Mouse (Mus musculus) neural tube, embryonic 12.5 days (tissue): ENCODE data around the gene Scrn3. TPM values are rescaled to one million over a fixed set of nuclear protein-coding genes. Genes with fewer than 3 reads are reported as not detected.

Experiments used
- ATAC-seq: fragments of 200-750 bp; cut with Nextera tagmentation; 2 replicates; pipeline ENCODE4 v1.8.0; 2017; ENCODE audit warnings: low read depth, mild to moderate bottlenecking, moderate TSS enrichment, moderate library complexity; ENCODE audit not compliant: low FRiP score
- H3K27ac ChIP-seq: fragments of 300-500 bp; sonication (generic); 2 replicates; pipeline ENCODE4 v1.5.1; 2016
- H3K27me3 ChIP-seq: fragments of 300-500 bp; sonication (generic); replicated peaks from 2 replicates; pipeline ENCODE4 v1.6.1; 2016; ENCODE audit warnings: mild to moderate bottlenecking
- H3K36me3 ChIP-seq: fragments of 300-500 bp; sonication (generic); 2 replicates; pipeline ENCODE4 v1.6.1; 2016; ENCODE audit warnings: mild to moderate bottlenecking
- H3K4me1 ChIP-seq: fragments of 300-500 bp; sonication (generic); 2 replicates; pipeline ENCODE4 v1.6.1; 2016
- H3K4me2 ChIP-seq: fragments of 300-500 bp; sonication (generic); replicated peaks from 2 replicates; pipeline ENCODE4 v1.6.1; 2016; ENCODE audit warnings: mild to moderate bottlenecking
- H3K4me3 ChIP-seq: fragments of 300-500 bp; sonication (generic); 2 replicates; pipeline ENCODE4 v1.5.1; 2016
- H3K9ac ChIP-seq: fragments of 300-500 bp; sonication (generic); 2 replicates; pipeline ENCODE4 v1.6.1; 2016; ENCODE audit warnings: mild to moderate bottlenecking
- H3K9me3 ChIP-seq: fragments of 300-500 bp; sonication (generic); 2 replicates; pipeline ENCODE4 v1.6.1; 2016; ENCODE audit warnings: mild to moderate bottlenecking
- WGBS: fragments of 180-500 bp; shearing (Covaris S2); methylation state at CpG from one replicate; pipeline ENCODE4 v1.1.7; 2016; 5-methylcytosine and 5-hydroxymethylcytosine counted together
- polyA plus RNA-seq: library from polyadenylated mRNA; unstranded; fragments of >200 nt; fragmentation: Nextera tagmentation; extraction: Ambion mirVana; gene quantifications from 2 replicates; pipeline ENCODE4 v1.2.1, GENCODE M21; 2016

Scrn3 gene
- polyA plus RNA-seq, 1 experiment from 2014 or later, result 12.3 TPM

- H3K4me2 ChIP-seq, result no peak overlapping the region
- ATAC-seq, result no peak
- no peak overlapping the region for H3K27ac ChIP-seq
- H3K36me3 ChIP-seq, result no peaks in the 10 kb centered on the region
- no peaks in the 10 kb centered on the region for H3K27me3 ChIP-seq
- no peak overlapping the region for H3K9ac ChIP-seq
- no peak overlapping the region for H3K4me3 ChIP-seq
- H3K4me1 ChIP-seq, result peaks cover 4% of the 10 kb centered on the region; the same call in 1 of the 2 replicates
- WGBS, result 84% methylated on average over 4 of the region's 4 CpGs
- H3K9me3 ChIP-seq, result no peaks in the 10 kb centered on the region
Observed at GRCm38 (mm10) chr2:73345204-73345603, 32.8 kb downstream of the Scrn3 start.

- no peak for ATAC-seq
- Histone ChIP-seq H3K27me3 (no peaks in the 10 kb centered on the region), H3K36me3 (no peaks in the 10 kb centered on the region), H3K4me1 (peaks cover 4% of the 10 kb centered on the region; the same call in 1 of the 2 replicates), H3K4me2 (no peak overlapping the region), H3K27ac (no peak overlapping the region), H3K9ac (no peak overlapping the region), H3K9me3 (no peaks in the 10 kb centered on the region), H3K4me3 (no peak overlapping the region)
- 63% methylated on average over 13 of the region's 13 CpGs for WGBS
Observed at GRCm38 (mm10) chr2:73346345-73347086, 34.1 kb downstream of the Scrn3 start.

- peaks cover 4% of the 10 kb centered on the region; the same call in 1 of the 2 replicates for H3K4me1 ChIP-seq
- no peak for ATAC-seq
- H3K4me2 ChIP-seq, result no peak overlapping the region
- no peak overlapping the region for H3K9ac ChIP-seq
- no peak overlapping the region for H3K27ac ChIP-seq
- H3K27me3 ChIP-seq, result no peaks in the 10 kb centered on the region
- H3K4me3 ChIP-seq, result no peak overlapping the region
- WGBS, result 69% methylated on average over 6 of the region's 6 CpGs
- H3K36me3 ChIP-seq, result no peaks in the 10 kb centered on the region
- H3K9me3 ChIP-seq, result no peaks in the 10 kb centered on the region
Observed at GRCm38 (mm10) chr2:73347136-73347535, 34.7 kb downstream of the Scrn3 start.

DNA sequence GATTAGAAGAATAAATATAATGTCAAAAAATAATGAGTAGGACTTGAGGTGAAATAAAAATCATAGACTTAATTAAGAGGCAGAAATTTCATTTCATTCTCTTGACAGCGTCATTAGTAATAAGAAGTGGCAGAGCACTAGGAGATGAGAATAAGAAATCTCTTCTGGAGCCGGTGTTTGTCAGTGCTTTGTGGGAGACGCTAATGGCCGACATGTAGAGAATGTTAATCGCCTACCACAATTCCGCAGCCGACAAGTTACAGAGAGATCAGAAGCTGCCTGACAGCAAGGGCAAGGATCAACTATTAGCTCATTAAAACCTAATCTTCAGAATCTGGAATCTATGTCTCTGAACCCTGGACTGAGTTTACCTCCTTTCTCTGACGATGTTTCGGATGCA, 35.4 kb downstream of the Scrn3 start:
- no peak overlapping the region for H3K27ac ChIP-seq

DNA sequence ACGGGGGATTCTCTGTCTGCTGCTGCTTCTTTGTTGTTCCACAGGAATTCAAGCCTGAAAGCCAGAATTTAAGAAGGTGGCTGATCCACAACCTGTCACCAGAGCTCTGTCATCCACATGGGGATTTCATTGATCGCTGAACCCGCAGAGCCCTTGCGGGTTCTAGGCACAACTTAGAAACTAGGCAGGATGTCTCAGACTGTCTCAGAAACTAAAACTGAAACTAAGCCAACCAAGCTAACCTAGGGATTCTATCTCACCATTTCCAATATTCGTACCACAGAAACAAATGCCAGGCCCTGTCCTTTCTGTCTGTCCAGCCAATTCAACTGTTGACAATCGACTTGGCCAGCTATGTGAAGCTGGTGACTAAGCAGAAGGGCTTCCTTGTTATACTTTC, 35.8 kb downstream of the Scrn3 start:
- Histone ChIP-seq H3K9me3 (no peaks in the 10 kb centered on the region), H3K9ac (no peak overlapping the region), H3K36me3 (no peaks in the 10 kb centered on the region), H3K27me3 (no peaks in the 10 kb centered on the region), H3K4me3 (no peak overlapping the region), H3K4me1 (peaks cover 4% of the 10 kb centered on the region; the same call in 1 of the 2 replicates), H3K4me2 (no peak overlapping the region), H3K27ac (no peak overlapping the region)
- 90% methylated on average over 6 of the region's 6 CpGs for WGBS
- no peak for ATAC-seq

More for the DNA sequence above, 35.4 kb downstream of the Scrn3 start:
- no peak for ATAC-seq
- Histone ChIP-seq H3K9me3 (no peaks in the 10 kb centered on the region), H3K27me3 (no peaks in the 10 kb centered on the region), H3K36me3 (no peaks in the 10 kb centered on the region), H3K9ac (no peak overlapping the region), H3K4me3 (no peak overlapping the region), H3K4me1 (peaks cover 4% of the 10 kb centered on the region; the same call in 1 of the 2 replicates), H3K4me2 (no peak overlapping the region)
- WGBS, result 76% methylated on average over 9 of the region's 9 CpGs

- Histone ChIP-seq H3K9ac (no peak overlapping the region), H3K27ac (no peak overlapping the region), H3K9me3 (no peaks in the 10 kb centered on the region), H3K36me3 (no peaks in the 10 kb centered on the region), H3K4me1 (peaks cover 4% of the 10 kb centered on the region; the same call in 1 of the 2 replicates), H3K4me3 (no peak overlapping the region), H3K27me3 (no peaks in the 10 kb centered on the region), H3K4me2 (no peak overlapping the region)
- WGBS, result 70% methylated on average over 5 of the region's 5 CpGs
- ATAC-seq, result no peak
Observed at GRCm38 (mm10) chr2:73351496-73351895, 39.1 kb downstream of the Scrn3 start.

DNA sequence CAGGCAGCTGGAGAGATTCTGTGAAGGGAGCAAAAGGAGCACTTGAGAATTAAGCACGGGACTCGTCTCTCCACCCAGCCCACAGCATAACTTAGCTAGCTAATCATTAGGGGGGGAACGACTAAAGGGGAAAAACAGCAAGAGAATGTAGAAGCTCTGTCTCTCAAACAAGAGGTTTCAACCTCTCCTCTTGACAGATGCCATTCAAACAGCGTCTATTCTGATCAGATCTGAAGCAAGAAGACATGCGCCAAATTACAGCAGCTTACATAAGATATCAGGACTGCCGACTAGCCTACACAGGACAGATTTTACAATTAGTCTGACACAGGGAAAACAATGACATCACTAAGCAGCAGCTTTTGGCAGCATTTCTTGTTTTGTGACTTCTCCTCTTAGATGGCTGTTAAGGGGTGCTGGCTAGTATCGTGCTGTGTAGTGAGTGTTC, 39.5 kb downstream of the Scrn3 start:
- no peak overlapping the region for H3K27ac ChIP-seq
- no peaks in the 10 kb centered on the region for H3K27me3 ChIP-seq

DNA sequence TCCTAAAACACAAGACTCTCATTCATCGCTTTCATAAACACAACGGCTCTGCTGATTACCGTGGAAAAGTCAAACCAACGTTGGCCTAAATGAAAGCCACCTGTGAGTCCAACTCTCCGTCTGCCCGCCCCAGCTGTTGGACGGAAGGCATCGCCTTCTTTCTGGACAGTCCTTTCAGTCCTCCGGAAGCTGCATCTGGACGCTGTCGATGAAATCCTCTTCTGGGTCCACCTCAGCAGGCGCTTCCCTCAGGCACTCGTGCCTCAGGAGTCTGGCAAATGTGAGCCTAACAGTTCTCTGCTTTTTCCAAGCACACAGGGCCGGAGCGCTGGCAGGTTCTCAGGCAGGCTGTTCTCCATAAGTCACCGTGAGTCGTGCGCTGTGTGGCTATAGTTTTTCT, 44.6 kb downstream of the Scrn3 start:
- Histone ChIP-seq H3K27me3 (no peaks in the 10 kb centered on the region), H3K27ac (no peak overlapping the region), H3K9ac (no peak overlapping the region), H3K9me3 (no peaks in the 10 kb centered on the region), H3K4me2 (no peak overlapping the region), H3K36me3 (no peaks in the 10 kb centered on the region), H3K4me1 (no peaks in the 10 kb centered on the region), H3K4me3 (no peak overlapping the region)
- 77% methylated on average over 18 of the region's 18 CpGs for WGBS
- ATAC-seq, result no peak

More for the DNA sequence above, 39.5 kb downstream of the Scrn3 start:
- H3K9ac ChIP-seq, result no peak overlapping the region
- H3K9me3 ChIP-seq, result no peaks in the 10 kb centered on the region
- no peak overlapping the region for H3K4me2 ChIP-seq
- no peaks in the 10 kb centered on the region for H3K36me3 ChIP-seq
- peaks cover 4% of the 10 kb centered on the region; the same call in 1 of the 2 replicates for H3K4me1 ChIP-seq
- ATAC-seq, result no peak
- H3K4me3 ChIP-seq, result no peak overlapping the region
- 76% methylated on average over 7 of the region's 7 CpGs for WGBS

- H3K27ac ChIP-seq, result no peak overlapping the region
- no peak for ATAC-seq
- H3K9me3 ChIP-seq, result no peaks in the 10 kb centered on the region
- no peak overlapping the region for H3K4me3 ChIP-seq
- H3K4me2 ChIP-seq, result no peak overlapping the region
- WGBS, result 94% methylated on average over 5 of the region's 5 CpGs
- no peaks in the 10 kb centered on the region for H3K27me3 ChIP-seq
- H3K4me1 ChIP-seq, result no peaks in the 10 kb centered on the region
- H3K9ac ChIP-seq, result no peak overlapping the region
- H3K36me3 ChIP-seq, result no peaks in the 10 kb centered on the region
Observed at GRCm38 (mm10) chr2:73359941-73360340, 47.5 kb downstream of the Scrn3 start.

DNA sequence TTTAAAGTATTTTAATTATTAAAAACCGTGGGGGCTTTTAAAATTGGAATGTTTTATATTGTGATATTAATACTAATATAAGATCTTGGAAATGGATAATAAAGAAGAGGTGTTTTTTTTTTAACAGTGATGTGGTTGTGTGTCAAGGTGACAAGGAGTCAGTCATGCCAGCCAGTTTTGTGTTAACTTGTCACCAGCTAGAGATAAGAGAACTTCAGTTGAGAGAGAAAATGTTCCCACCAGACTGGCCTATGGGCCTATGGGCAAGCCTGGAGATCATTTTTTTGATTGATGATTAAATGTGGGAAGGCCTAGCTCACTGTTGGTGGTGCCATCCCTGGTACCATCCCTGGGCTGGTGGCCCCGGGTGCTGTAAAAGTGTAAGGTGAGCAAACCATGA, 48.1 kb downstream of the Scrn3 start:
- no peak overlapping the region for H3K4me2 ChIP-seq
- H3K36me3 ChIP-seq, result no peaks in the 10 kb centered on the region
- no peak for ATAC-seq
- WGBS, result 85% methylated on average over 2 of the region's 2 CpGs
- no peaks in the 10 kb centered on the region for H3K9me3 ChIP-seq
- H3K4me1 ChIP-seq, result no peaks in the 10 kb centered on the region
- H3K27me3 ChIP-seq, result no peaks in the 10 kb centered on the region
- no peak overlapping the region for H3K9ac ChIP-seq
- no peak overlapping the region for H3K4me3 ChIP-seq
- H3K27ac ChIP-seq, result no peak overlapping the region

DNA sequence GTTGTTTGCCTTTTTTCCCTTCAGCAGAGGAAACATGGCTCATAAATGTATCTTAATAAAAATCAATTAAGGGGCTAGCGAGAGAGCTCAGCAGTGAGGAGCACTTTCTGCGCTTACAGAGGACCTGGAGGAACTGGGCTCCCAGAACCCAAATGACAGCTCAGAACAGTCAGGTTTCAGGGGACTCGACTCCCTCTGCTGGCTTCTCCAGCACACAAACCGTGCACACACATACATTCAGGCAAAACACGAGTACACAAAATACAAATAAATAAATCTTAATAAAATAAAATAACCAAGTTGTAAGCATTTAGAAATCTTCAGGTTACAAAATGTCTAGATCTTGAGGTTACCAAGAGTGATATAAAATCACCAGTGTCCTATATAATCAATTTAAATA, 51.0 kb downstream of the Scrn3 start:
- no peak overlapping the region for H3K4me3 ChIP-seq
- H3K36me3 ChIP-seq, result no peaks in the 10 kb centered on the region
- no peak overlapping the region for H3K4me2 ChIP-seq
- H3K9me3 ChIP-seq, result no peaks in the 10 kb centered on the region
- ATAC-seq, result no peak
- no peaks in the 10 kb centered on the region for H3K27me3 ChIP-seq
- H3K4me1 ChIP-seq, result no peaks in the 10 kb centered on the region
- WGBS, result 82% methylated on average over 5 of the region's 5 CpGs
- no peak overlapping the region for H3K9ac ChIP-seq
- no peak overlapping the region for H3K27ac ChIP-seq

DNA sequence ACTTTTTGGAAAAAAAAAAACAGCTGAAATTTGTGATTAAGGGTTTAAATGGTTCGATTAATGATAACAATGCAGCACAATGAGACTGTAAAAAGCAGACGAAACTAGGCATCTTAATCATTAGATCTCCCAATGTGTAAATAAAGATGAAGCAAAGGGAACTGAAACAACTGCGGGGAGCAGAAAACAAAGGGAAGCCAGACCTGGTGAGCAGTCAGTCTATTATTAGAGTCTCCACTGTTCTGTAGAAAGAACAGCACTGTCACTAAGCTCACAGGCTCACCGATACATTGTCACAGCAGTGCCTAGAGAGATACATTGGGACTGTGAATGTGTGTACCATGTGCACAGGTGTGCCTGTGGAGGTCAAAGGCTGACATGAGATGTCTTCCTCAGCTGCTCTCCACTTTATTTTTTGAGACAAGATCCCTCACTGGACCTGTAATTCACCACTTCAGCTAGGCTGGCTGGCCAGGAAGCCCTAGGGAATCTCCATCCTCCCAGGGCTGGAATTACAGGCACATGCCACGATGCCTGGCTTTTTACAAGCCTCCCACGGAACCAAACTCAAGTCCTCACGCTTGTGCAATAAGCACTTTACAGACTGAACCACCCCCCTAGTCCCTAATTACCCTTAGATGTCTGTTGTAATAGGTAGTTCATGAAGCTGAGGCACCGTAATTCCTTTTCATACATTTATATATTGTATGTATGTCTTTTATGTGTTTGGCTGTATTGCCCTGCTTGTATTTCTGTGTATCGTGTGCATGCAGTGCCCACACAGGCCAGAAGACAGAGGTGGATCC, 59.3 kb downstream of the Scrn3 start:
- no peaks in the 10 kb centered on the region for H3K9me3 ChIP-seq
- no peaks in the 10 kb centered on the region for H3K27me3 ChIP-seq
- no peak for ATAC-seq
- H3K4me2 ChIP-seq, result no peak overlapping the region
- 66% methylated on average over 9 of the region's 9 CpGs for WGBS
- no peak overlapping the region for H3K9ac ChIP-seq
- no peaks in the 10 kb centered on the region for H3K36me3 ChIP-seq
- no peak overlapping the region for H3K4me3 ChIP-seq
- H3K27ac ChIP-seq, result no peak overlapping the region
- no peaks in the 10 kb centered on the region for H3K4me1 ChIP-seq
